Mouse (Mus musculus) testis, postnatal 10 days (tissue): ENCODE measurements around the gene 4930518I15Rik.
"Not testable (repeated sequence)": the region's sequence is repeated elsewhere in the genome, so short reads cannot be mapped to it uniquely, and the experiment has no call there.

Source experiments
- DNase-seq: peaks from one replicate; pipeline ENCODE4 v3.0.0; 2021; ENCODE audit warnings: low spot score

The 4930518I15Rik gene

GRCm38 (mm10) chr2:156857835-156858234 lies at the start of gene 4930518I15Rik:
4930518I15Rik (minus strand) TSS chr2:156857946.
- DNase-seq: no peak

- DNase-seq: not testable (repeated sequence)
These were observed 48.2 kb upstream of the 4930518I15Rik start for GRCm38 (mm10) chr2:156905931-156906330.

- peak; percentile 84 for DNase-seq
These were observed 47.4 kb upstream of the 4930518I15Rik start for GRCm38 (mm10) chr2:156904976-156905717.

- DNase-seq: no peak
These were observed 45.6 kb upstream of the 4930518I15Rik start for GRCm38 (mm10) chr2:156903367-156903766.

- not testable (repeated sequence) for DNase-seq
These were observed 44.7 kb upstream of the 4930518I15Rik start for GRCm38 (mm10) chr2:156902411-156902810.

GRCm38 (mm10) chr2:156901883-156902282 lies 44.1 kb upstream of the 4930518I15Rik start:
- DNase-seq: no peak

- no peak for DNase-seq
These were observed 43.6 kb upstream of the 4930518I15Rik start for GRCm38 (mm10) chr2:156901344-156901743.

GRCm38 (mm10) chr2:156899184-156899583 lies 41.4 kb upstream of the 4930518I15Rik start:
- DNase-seq: peak; percentile 30

- no peak for DNase-seq
These were observed 40.6 kb upstream of the 4930518I15Rik start for GRCm38 (mm10) chr2:156898374-156898773.

- no peak for DNase-seq
These were observed 39.3 kb upstream of the 4930518I15Rik start for GRCm38 (mm10) chr2:156897034-156897433.

GRCm38 (mm10) chr2:156896384-156896914 lies 38.7 kb upstream of the 4930518I15Rik start:
- DNase-seq: peak; percentile 36

- no peak for DNase-seq
These were observed 36.9 kb upstream of the 4930518I15Rik start for GRCm38 (mm10) chr2:156894496-156895265.

GRCm38 (mm10) chr2:156892821-156893220 lies 35.1 kb upstream of the 4930518I15Rik start:
- DNase-seq: no peak

- no peak for DNase-seq
These were observed 34.5 kb upstream of the 4930518I15Rik start for GRCm38 (mm10) chr2:156892240-156892639.

GRCm38 (mm10) chr2:156888490-156888889 lies 30.7 kb upstream of the 4930518I15Rik start:
- DNase-seq: no peak

GRCm38 (mm10) chr2:156887017-156887416 lies 29.3 kb upstream of the 4930518I15Rik start, which contains the start of gene Sla2:
Sla2 (minus strand) TSS chr2:156887192.
- no peak for DNase-seq

GRCm38 (mm10) chr2:156886084-156886631 lies 28.4 kb upstream of the 4930518I15Rik start:
- no peak for DNase-seq

- DNase-seq: not testable (repeated sequence)
These were observed 27.9 kb upstream of the 4930518I15Rik start for GRCm38 (mm10) chr2:156885666-156886065.

- DNase-seq: no peak
These were observed 26.9 kb upstream of the 4930518I15Rik start for GRCm38 (mm10) chr2:156884396-156885211.

- DNase-seq: no peak
These were observed 24.8 kb upstream of the 4930518I15Rik start for GRCm38 (mm10) chr2:156882431-156883001.

GRCm38 (mm10) chr2:156879541-156879940 lies 21.8 kb upstream of the 4930518I15Rik start:
- peak; percentile 55 for DNase-seq
